Mouse (Mus musculus) ES-Bruce4 (cell line): ENCODE results near the gene Ahr. TPM values are rescaled to one million over a fixed set of nuclear protein-coding genes. Genes with fewer than 3 reads are reported as not detected.

Source experiments
- H3K27ac ChIP-seq: 2 replicates; pipeline ENCODE4 v1.5.1; 2012; ENCODE audit warnings: low read length, inconsistent platforms; ENCODE audit not compliant: insufficient read depth
- H3K27me3 ChIP-seq: 2 replicates; pipeline ENCODE4 v1.6.1; 2012; ENCODE audit warnings: mild to moderate bottlenecking, low read length, inconsistent platforms; ENCODE audit not compliant: control insufficient read depth, poor library complexity, insufficient read depth, severe bottlenecking
- H3K36me3 ChIP-seq: 2 replicates; pipeline ENCODE4 v1.6.1; 2012; ENCODE audit warnings: inconsistent platforms, mild to moderate bottlenecking, low read length, moderate library complexity; ENCODE audit not compliant: control insufficient read depth, poor library complexity, insufficient read depth, severe bottlenecking
- H3K4me1 ChIP-seq: one replicate; pipeline ENCODE4 v1.8.1; 2011; ENCODE audit warnings: low read length; ENCODE audit not compliant: control insufficient read depth, insufficient read depth
- H3K4me3 ChIP-seq: 2 replicates; pipeline ENCODE4 v1.5.1; 2011; ENCODE audit warnings: low read depth, mild to moderate bottlenecking, low read length
- H3K9ac ChIP-seq: 2 replicates; pipeline ENCODE4 v1.6.1; 2012; ENCODE audit warnings: low read depth, mild to moderate bottlenecking, inconsistent platforms; ENCODE audit not compliant: poor library complexity, severe bottlenecking
- H3K9me3 ChIP-seq: replicated peaks from 2 replicates; pipeline ENCODE4 v1.6.1; 2012; ENCODE audit warnings: mild to moderate bottlenecking, low read length, inconsistent platforms; ENCODE audit not compliant: control insufficient read depth, poor library complexity, insufficient read depth, severe bottlenecking
- CTCF ChIP-seq: IDR thresholded peaks from one replicate; pipeline ENCODE4 v1.8.1; 2011; ENCODE audit warnings: low read depth, low read length
- EP300 ChIP-seq: IDR thresholded peaks from 2 replicates; pipeline ENCODE4 v1.6.1; 2011; ENCODE audit warnings: low read depth, low read length; ENCODE audit not compliant: insufficient read depth
- POLR2A ChIP-seq: IDR thresholded peaks from one replicate; pipeline ENCODE4 v1.8.1; 2011; ENCODE audit warnings: low read length; ENCODE audit not compliant: insufficient read depth
- polyA plus RNA-seq: library from polyadenylated mRNA; stranded (reverse); fragments of >200 nt; gene quantifications from 2 replicates; pipeline ENCODE4 v1.2.4, GENCODE M21; 2011; ENCODE audit warnings: low read depth; ENCODE audit not compliant: missing spikeins, insufficient read depth, insufficient read length

The Ahr gene
- polyA plus RNA-seq, 1 experiment: 12.7 TPM

DNA sequence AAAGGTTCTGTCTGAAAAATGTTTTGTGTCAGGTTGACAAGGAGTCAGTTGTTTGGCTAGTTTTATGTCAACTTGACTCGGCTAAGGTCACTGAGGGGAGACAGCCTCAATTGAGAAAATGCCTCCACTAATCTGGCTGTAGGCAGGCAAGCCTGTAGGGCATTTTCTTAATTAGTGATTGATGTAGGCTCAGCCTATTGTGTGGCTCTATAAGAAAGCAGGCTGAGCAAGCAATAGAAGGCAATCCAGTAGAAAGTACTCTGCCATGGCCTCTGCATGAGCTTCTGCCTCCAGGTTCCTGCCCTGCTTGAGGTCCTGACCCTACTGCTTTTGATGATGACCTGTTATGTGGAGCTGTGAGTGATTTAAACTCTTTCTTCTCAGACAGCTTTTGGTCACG is 33.4 kb downstream of the Ahr start:
- H3K27ac ChIP-seq: no peak overlapping the region
- H3K9ac ChIP-seq: no peak overlapping the region
- H3K9me3 ChIP-seq: no peaks in the 10 kb centered on the region
- no peak for TF ChIP-seq POLR2A
- no peak for TF ChIP-seq EP300
- no peak for TF ChIP-seq CTCF
- no peaks in the 10 kb centered on the region for H3K4me1 ChIP-seq
- no peaks in the 10 kb centered on the region for H3K27me3 ChIP-seq
- H3K4me3 ChIP-seq: no peak overlapping the region
- no peaks in the 10 kb centered on the region; the same call in 1 of the 2 replicates for H3K36me3 ChIP-seq

DNA sequence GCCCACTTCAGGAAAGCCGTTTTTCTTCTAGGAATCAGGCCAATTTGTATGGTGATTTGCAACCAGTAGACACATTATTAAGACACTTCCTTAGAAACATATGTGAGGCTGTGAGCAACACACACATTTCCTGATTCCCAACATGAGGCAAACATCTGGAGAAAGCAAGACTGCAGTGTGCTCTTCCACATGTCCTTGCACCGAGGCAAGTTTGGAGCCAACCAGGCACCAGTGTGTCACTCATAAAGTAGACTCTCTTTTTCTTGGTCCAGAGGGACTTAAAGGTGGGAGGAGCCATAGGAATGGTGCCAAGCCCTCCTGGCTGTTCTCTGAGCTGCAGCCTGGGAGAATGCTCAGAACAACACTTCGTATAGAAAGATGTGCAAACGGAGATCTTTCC is 39.6 kb downstream of the Ahr start:
- no peaks in the 10 kb centered on the region for H3K36me3 ChIP-seq
- no peak for TF ChIP-seq CTCF
- TF ChIP-seq EP300: no peak
- no peak for TF ChIP-seq POLR2A
- H3K27me3 ChIP-seq: no peaks in the 10 kb centered on the region
- no peak overlapping the region for H3K9ac ChIP-seq
- H3K9me3 ChIP-seq: no peaks in the 10 kb centered on the region
- no peak overlapping the region for H3K4me3 ChIP-seq
- no peaks in the 10 kb centered on the region for H3K4me1 ChIP-seq
- H3K27ac ChIP-seq: no peak overlapping the region

DNA sequence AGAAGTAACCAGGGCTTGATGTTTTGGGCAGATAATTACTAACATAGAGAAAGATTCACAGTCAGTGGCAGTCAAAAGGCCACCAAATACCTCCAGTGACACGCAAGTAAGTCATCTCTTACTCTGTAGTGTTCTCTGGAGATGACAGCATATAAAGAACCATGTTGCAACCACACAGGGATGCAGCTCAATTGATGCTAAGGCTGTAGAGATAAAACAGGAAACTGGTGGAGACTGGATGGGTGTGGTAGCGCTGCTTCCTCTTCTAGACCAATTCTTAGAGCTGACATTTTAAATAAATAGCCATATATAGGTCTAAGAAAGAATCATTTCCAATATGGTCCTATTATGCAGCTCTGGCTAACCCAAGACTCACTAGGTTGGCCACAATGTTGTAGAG is 54.1 kb downstream of the Ahr start:
- H3K27ac ChIP-seq: no peak overlapping the region
- peaks cover 3% of the 10 kb centered on the region; the same call in 1 of the 2 replicates for H3K9me3 ChIP-seq
- TF ChIP-seq EP300 (no peak), CTCF (no peak), POLR2A (no peak)
- no peaks in the 10 kb centered on the region for H3K4me1 ChIP-seq
- no peaks in the 10 kb centered on the region for H3K36me3 ChIP-seq
- no peak overlapping the region for H3K9ac ChIP-seq
- no peaks in the 10 kb centered on the region for H3K27me3 ChIP-seq
- no peak overlapping the region for H3K4me3 ChIP-seq

DNA sequence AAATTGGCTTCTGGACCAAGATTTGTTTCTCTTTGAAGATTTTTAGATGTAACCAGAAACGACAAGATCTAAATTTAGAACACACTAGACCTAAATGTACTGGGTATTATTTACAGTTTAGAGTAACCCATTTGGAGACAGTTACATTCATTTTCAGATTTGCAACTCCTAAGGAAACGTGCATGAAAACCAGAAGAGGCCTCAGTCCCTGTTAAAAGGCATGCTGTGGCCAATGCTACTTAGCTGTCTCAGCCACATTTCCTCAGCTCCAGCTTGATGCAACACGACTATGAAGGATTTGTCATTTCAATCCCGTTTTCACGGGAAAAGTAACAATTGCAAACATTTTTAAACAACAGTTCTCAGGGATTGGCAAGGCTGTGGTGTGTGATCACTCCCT is 55.9 kb downstream of the Ahr start:
- H3K4me3 ChIP-seq: no peak overlapping the region
- TF ChIP-seq POLR2A (no peak), CTCF (no peak), EP300 (no peak)
- H3K27ac ChIP-seq: no peak overlapping the region
- no peaks in the 10 kb centered on the region for H3K27me3 ChIP-seq
- no peak overlapping the region for H3K9ac ChIP-seq
- H3K36me3 ChIP-seq: no peaks in the 10 kb centered on the region
- peaks cover 3% of the 10 kb centered on the region; the same call in 1 of the 2 replicates for H3K9me3 ChIP-seq
- H3K4me1 ChIP-seq: no peaks in the 10 kb centered on the region

DNA sequence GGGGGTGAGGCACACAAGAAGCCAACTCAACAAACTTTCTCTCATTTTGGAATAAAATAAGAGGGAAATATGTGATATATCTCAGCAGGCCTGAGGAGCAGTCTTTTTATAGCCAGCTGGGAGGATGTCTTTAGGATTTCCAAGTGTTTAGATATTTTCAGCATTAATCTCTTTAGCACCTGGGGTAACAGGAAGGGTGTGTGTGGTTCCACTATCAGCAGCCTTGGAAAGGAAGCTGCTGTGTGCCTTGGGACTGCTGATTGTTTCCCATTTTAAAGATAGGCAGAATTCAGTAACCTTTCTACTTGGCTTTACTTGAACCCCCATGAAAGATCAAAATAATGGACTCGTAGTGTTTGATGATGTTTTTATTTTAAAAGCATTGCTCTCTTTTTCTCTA is 71.4 kb downstream of the Ahr start:
- Histone ChIP-seq H3K27ac (no peak overlapping the region), H3K4me3 (no peak overlapping the region), H3K36me3 (no peaks in the 10 kb centered on the region), H3K9me3 (no peaks in the 10 kb centered on the region), H3K9ac (no peak overlapping the region), H3K27me3 (no peaks in the 10 kb centered on the region; the same call in 1 of the 2 replicates), H3K4me1 (no peaks in the 10 kb centered on the region)
- TF ChIP-seq EP300 (no peak), CTCF (no peak), POLR2A (no peak)

DNA sequence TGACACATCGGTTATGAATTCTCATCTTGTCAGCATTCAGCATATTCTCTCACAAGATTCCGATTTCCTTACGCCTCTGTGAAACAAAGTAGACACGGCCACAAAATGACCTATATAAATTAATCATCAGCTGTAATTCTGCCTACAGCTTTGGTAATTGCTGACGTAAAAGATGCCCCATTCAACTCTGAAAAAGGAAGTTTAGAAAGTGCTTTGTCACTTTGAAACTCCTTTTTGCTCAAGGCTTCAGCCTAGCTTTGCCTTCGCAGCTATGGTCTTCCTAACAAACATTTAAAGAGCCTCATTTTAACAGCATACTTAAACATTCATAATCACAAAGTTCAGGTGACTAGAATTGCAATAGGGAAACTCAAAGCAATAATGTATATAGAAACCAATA is 72.2 kb downstream of the Ahr start:
- Histone ChIP-seq H3K9ac (no peak overlapping the region), H3K4me1 (no peaks in the 10 kb centered on the region), H3K9me3 (no peaks in the 10 kb centered on the region), H3K36me3 (no peaks in the 10 kb centered on the region), H3K27ac (no peak overlapping the region), H3K4me3 (no peak overlapping the region), H3K27me3 (no peaks in the 10 kb centered on the region; the same call in 1 of the 2 replicates)
- TF ChIP-seq CTCF (no peak), POLR2A (no peak), EP300 (no peak)
